Mouse (Mus musculus): ENCODE data around the gene Rgl1. TPM values are rescaled to one million over a fixed set of nuclear protein-coding genes. Genes with fewer than 3 reads are reported as not detected.

Rgl1 gene
- 8.5 and 8.9 TPM in 2 replicates for polyA plus RNA-seq (2012; rRNA removed)

DNA sequence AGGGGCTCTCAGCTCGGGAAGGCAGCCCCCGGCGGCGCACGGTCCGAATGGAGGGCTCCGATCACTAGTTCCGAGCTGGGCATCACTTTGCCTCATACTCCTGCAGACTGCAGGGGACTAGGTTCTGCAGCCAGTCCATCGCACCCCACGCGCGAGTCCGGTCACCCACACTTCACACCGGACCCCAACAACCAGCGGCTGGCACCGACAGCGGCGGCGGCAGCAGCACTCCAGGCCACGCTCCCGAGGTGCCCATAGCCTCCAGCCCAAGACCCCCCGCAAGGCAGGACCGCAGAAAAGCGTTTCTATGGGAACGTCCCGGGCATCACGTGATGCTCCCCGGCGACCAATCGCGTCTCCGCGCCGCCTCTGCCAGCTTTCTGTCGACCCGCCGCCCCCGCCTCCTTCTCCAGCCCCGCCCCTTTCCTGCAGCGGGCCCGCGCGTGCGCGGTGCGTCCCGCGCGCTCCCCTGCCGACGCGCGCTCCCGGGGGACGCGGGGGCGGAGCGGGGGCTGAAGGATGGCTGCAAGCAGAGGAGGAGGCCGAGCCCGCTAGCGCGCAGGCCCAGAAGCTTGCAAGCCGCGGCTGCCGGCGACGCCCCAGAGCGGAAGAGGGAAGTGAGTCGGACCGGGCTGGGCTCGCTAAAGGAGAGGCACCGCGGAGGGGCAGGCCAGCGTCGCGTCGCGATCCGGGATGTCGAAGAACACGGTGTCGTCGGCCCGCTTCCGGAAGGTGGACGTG lies at the start of gene Rgl1, which contains the start of gene Arpc5:
Gene Rgl1 (minus strand): TSS at position 320 of the 741 bp plus-strand sequence.
Gene Arpc5 (plus strand): TSS at position 511 of the 741 bp plus-strand sequence.

DNA sequence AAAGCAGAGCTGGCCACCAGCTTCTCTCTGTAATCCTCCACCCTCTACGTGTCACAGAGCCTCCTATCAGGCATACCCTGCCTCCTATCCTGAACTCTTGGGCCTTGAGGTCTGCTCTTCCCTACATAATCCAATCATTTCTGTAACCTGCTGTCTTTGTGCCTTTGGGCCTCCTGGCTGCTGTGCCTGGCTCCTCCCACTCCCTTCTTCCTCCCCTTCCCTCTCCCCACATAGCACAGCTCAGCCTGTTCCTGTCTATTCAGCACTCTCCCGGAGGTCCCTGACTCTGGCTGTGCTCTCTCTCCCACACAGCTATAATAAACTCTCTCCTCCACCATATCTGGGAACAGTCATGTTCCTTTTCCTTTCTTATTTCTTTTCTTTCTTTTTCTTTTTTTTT lies 33.7 kb upstream of the Rgl1 start, which contains the start of gene Ncf2:
Gene Ncf2 (plus strand): TSS at position 298 of the 400 bp plus-strand sequence.

DNA sequence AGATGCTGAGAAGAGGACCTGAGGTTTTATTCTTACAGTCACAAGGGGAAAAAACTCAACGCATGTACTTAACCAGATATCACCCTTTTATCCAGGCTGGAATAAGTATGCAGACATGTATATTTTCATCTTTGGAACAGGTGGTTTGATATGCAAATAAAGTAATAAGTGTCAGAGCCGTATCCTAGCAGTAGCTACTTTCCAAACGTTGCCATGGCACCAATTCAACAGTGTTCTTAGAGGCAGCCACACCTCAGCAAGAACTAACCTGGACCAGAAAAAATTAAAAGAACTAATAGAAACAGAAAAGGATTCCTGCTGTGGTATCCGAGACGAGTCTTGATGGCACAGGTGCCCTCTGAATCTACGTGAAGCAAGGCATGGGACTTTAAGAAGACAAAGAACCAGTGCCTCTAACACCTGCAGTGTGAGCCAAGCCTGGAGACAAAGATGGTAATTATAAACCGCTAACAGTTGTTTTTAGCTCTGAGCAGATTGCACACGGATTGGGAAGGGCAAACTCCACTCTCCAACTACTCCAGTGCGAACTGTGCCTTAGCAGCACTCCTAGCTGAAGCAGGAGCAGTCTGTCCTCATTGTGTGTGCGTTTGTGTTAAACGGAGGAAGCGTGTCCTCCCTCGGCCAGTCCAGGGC lies 15.7 kb downstream of the Rgl1 start, which contains the start of gene Apobec4:
Gene Apobec4 (plus strand): TSS at position 240 of the 654 bp plus-strand sequence.

Other genes starting within 250 kb of the Rgl1 start
- gene Apobec4, start 15.8 kb downstream of the Rgl1 start, polyA plus RNA-seq (2012; rRNA removed), result not detected in 2 replicates
- 75.4 and 81.9 TPM in 2 replicates for gene Arpc5, start 191 bp upstream of the Rgl1 start, polyA plus RNA-seq (2012; rRNA removed)
- 18.3 and 18.6 TPM in 2 replicates for gene Ncf2, start 33.8 kb upstream of the Rgl1 start, polyA plus RNA-seq (2012; rRNA removed)
- 8.8 and 10.8 TPM in 2 replicates for gene Smg7, start 136.3 kb upstream of the Rgl1 start, polyA plus RNA-seq (2012; rRNA removed)
- gene Nmnat2, start 188.6 kb upstream of the Rgl1 start, polyA plus RNA-seq (2012; rRNA removed), result 0.04 and 0.09 TPM in 2 replicates